Mouse (Mus musculus): ENCODE measurements around the gene Mdh2.

Gene Mdh2

GRCm38 (mm10) chr5:135777796-135778470 is 347 bp upstream of the Mdh2 start, which contains the start of gene Styxl1:
Styxl1 (minus strand) TSS chr5:135778385.
- DNase-seq (ENCODE audit: low spot score), result peak; percentile 75

- DNase-seq (ENCODE audit: low spot score), result no peak
Measured at GRCm38 (mm10) chr5:135780331-135780730, 2.1 kb downstream of the Mdh2 start.

- no peak for DNase-seq (ENCODE audit: low spot score)
Measured at GRCm38 (mm10) chr5:135782901-135783300, 4.6 kb downstream of the Mdh2 start.

GRCm38 (mm10) chr5:135793996-135794858 is 15.9 kb downstream of the Mdh2 start:
- DNase-seq (ENCODE audit: low spot score), result peak; percentile 92

- DNase-seq (ENCODE audit: low spot score), result no peak
Measured at GRCm38 (mm10) chr5:135794859-135795181, 16.5 kb downstream of the Mdh2 start.

GRCm38 (mm10) chr5:135799746-135800145 is 21.5 kb downstream of the Mdh2 start:
- peak; percentile 32 for DNase-seq (ENCODE audit: low spot score)

GRCm38 (mm10) chr5:135800927-135801326 is 22.6 kb downstream of the Mdh2 start:
- peak; percentile 88 for DNase-seq (ENCODE audit: low spot score)

- DNase-seq (ENCODE audit: low spot score), result no peak
Measured at GRCm38 (mm10) chr5:135802641-135803040, 24.4 kb downstream of the Mdh2 start.

GRCm38 (mm10) chr5:135803135-135803534 is 24.9 kb downstream of the Mdh2 start:
- peak; percentile 32 for DNase-seq (ENCODE audit: low spot score)

GRCm38 (mm10) chr5:135803676-135804075 is 25.4 kb downstream of the Mdh2 start:
- DNase-seq (ENCODE audit: low spot score), result no peak

GRCm38 (mm10) chr5:135804735-135805134 is 26.5 kb downstream of the Mdh2 start:
- DNase-seq (ENCODE audit: low spot score), result no peak

- peak; percentile 97 for DNase-seq (ENCODE audit: low spot score)
Measured at GRCm38 (mm10) chr5:135806555-135807262, 28.4 kb downstream of the Mdh2 start, which contains the start of gene Srrm3. Srrm3 (plus strand) TSS chr5:135806890.

GRCm38 (mm10) chr5:135807263-135807637 is 29.0 kb downstream of the Mdh2 start:
- DNase-seq (ENCODE audit: low spot score), result peak; percentile 89

GRCm38 (mm10) chr5:135812991-135813390 is 34.7 kb downstream of the Mdh2 start:
- peak; percentile 61 for DNase-seq (ENCODE audit: low spot score)

GRCm38 (mm10) chr5:135818491-135818890 is 40.2 kb downstream of the Mdh2 start:
- DNase-seq (ENCODE audit: low spot score), result no peak

GRCm38 (mm10) chr5:135822316-135822944 is 44.1 kb downstream of the Mdh2 start:
- DNase-seq (ENCODE audit: low spot score), result peak; percentile 83

GRCm38 (mm10) chr5:135824517-135824916 is 46.2 kb downstream of the Mdh2 start:
- DNase-seq (ENCODE audit: low spot score), result no peak

GRCm38 (mm10) chr5:135826225-135826624 is 47.9 kb downstream of the Mdh2 start:
- DNase-seq (ENCODE audit: low spot score), result peak; percentile 94

GRCm38 (mm10) chr5:135829381-135829780 is 51.1 kb downstream of the Mdh2 start:
- DNase-seq (ENCODE audit: low spot score), result no peak

GRCm38 (mm10) chr5:135832729-135833128 is 54.4 kb downstream of the Mdh2 start:
- DNase-seq (ENCODE audit: low spot score), result peak; percentile 44

- peak; percentile 98 for DNase-seq (ENCODE audit: low spot score)
Measured at GRCm38 (mm10) chr5:135834769-135835491, 56.6 kb downstream of the Mdh2 start.

All from MN1 (cell line).